Mouse (Mus musculus): ENCODE data around the gene Tha1. TPM values are rescaled to one million over a fixed set of nuclear protein-coding genes. Genes with fewer than 3 reads are reported as not detected.
A peak's percentile ranks its signal among the peaks of the same experiment; 100 is the strongest.

Gene Tha1
- total and polyA plus RNA-seq, 3 experiments = 9.2 to 14.6 (median 9.3) TPM

GRCm38 (mm10) chr11:117888168-117888852 is 15.0 kb upstream of the Tha1 start:
- TF ChIP-seq EP300 (IDR thresholded peaks at IDR 0.05; ENCODE audit: insufficient read depth, low read depth, low read length) (no peak), POLR2A (IDR thresholded peaks at IDR 0.05; ENCODE audit: insufficient read depth, low read depth, low read length) (no peak), CTCF (IDR thresholded peaks at IDR 0.05) (no peak)
- WGBS = 67% methylated on average over 20 of the region's 20 CpGs
- no peak for DNase-seq
- intact Hi-C loops (cut with DNase I) = no loop called here
- no peak overlapping the region for H3K27ac ChIP-seq
- no peaks in the 10 kb centered on the region for H3K36me3 ChIP-seq (ENCODE audit: control insufficient read depth, insufficient read depth, low read length)
- no peak overlapping the region for H3K9ac ChIP-seq (ENCODE audit: low read depth, low read length)
- H3K27me3 ChIP-seq (ENCODE audit: control insufficient read depth, insufficient read depth, low read length) = peaks cover 1% of the 10 kb centered on the region; the same call in 1 of the 2 replicates
- no peaks in the 10 kb centered on the region; the same call in 1 of the 2 replicates for H3K4me1 ChIP-seq (ENCODE audit: control insufficient read depth, insufficient read depth, low read length)
- H3K4me3 ChIP-seq = no peak overlapping the region
- no peaks in the 10 kb centered on the region for H3K79me2 ChIP-seq (replicated peaks; ENCODE audit: control insufficient read depth, insufficient read depth, low read length)

- Histone ChIP-seq H3K27me3 (ENCODE audit: control insufficient read depth, insufficient read depth, low read length) (peaks cover 1% of the 10 kb centered on the region; the same call in 1 of the 2 replicates), H3K4me3 (no peak overlapping the region), H3K79me2 (replicated peaks; ENCODE audit: control insufficient read depth, insufficient read depth, low read length) (no peaks in the 10 kb centered on the region), H3K27ac (no peak overlapping the region), H3K9ac (ENCODE audit: low read depth, low read length) (no peak overlapping the region), H3K4me1 (ENCODE audit: control insufficient read depth, insufficient read depth, low read length) (peaks cover 7% of the 10 kb centered on the region), H3K36me3 (ENCODE audit: control insufficient read depth, insufficient read depth, low read length) (no peaks in the 10 kb centered on the region)
- intact Hi-C loops (cut with DNase I) = no loop called here
- TF ChIP-seq CTCF (IDR thresholded peaks at IDR 0.05) (no peak), EP300 (IDR thresholded peaks at IDR 0.05; ENCODE audit: insufficient read depth, low read depth, low read length) (no peak), POLR2A (IDR thresholded peaks at IDR 0.05; ENCODE audit: insufficient read depth, low read depth, low read length) (no peak)
- 50% methylated on average over 5 of the region's 5 CpGs for WGBS
- no peak for DNase-seq
Observed at GRCm38 (mm10) chr11:117886000-117886399, 12.7 kb upstream of the Tha1 start.

GRCm38 (mm10) chr11:117882208-117882607 is 8.9 kb upstream of the Tha1 start:
- Histone ChIP-seq H3K9ac (ENCODE audit: low read depth, low read length) (no peak overlapping the region), H3K27me3 (ENCODE audit: control insufficient read depth, insufficient read depth, low read length) (no peaks in the 10 kb centered on the region), H3K4me3 (no peak overlapping the region), H3K27ac (no peak overlapping the region), H3K4me1 (ENCODE audit: control insufficient read depth, insufficient read depth, low read length) (peaks cover 11% of the 10 kb centered on the region), H3K79me2 (replicated peaks; ENCODE audit: control insufficient read depth, insufficient read depth, low read length) (no peaks in the 10 kb centered on the region), H3K36me3 (ENCODE audit: control insufficient read depth, insufficient read depth, low read length) (no peaks in the 10 kb centered on the region)
- no peak for DNase-seq
- WGBS = 72% methylated on average over 1 of the region's 1 CpGs
- intact Hi-C loops (cut with DNase I) = no loop called here
- TF ChIP-seq EP300 (IDR thresholded peaks at IDR 0.05; ENCODE audit: insufficient read depth, low read depth, low read length) (no peak), CTCF (IDR thresholded peaks at IDR 0.05) (no peak), POLR2A (IDR thresholded peaks at IDR 0.05; ENCODE audit: insufficient read depth, low read depth, low read length) (no peak)

GRCm38 (mm10) chr11:117881787-117882186 is 8.5 kb upstream of the Tha1 start:
- H3K79me2 ChIP-seq (replicated peaks; ENCODE audit: control insufficient read depth, insufficient read depth, low read length) = no peaks in the 10 kb centered on the region
- H3K4me3 ChIP-seq = no peak overlapping the region
- TF ChIP-seq CTCF (IDR thresholded peaks at IDR 0.05) = no peak
- no peak for TF ChIP-seq POLR2A (IDR thresholded peaks at IDR 0.05; ENCODE audit: insufficient read depth, low read depth, low read length)
- no peak for TF ChIP-seq EP300 (IDR thresholded peaks at IDR 0.05; ENCODE audit: insufficient read depth, low read depth, low read length)
- H3K9ac ChIP-seq (ENCODE audit: low read depth, low read length) = no peak overlapping the region
- H3K27me3 ChIP-seq (ENCODE audit: control insufficient read depth, insufficient read depth, low read length) = no peaks in the 10 kb centered on the region
- H3K4me1 ChIP-seq (ENCODE audit: control insufficient read depth, insufficient read depth, low read length) = peaks cover 11% of the 10 kb centered on the region
- intact Hi-C loops (cut with DNase I) = no loop called here
- H3K36me3 ChIP-seq (ENCODE audit: control insufficient read depth, insufficient read depth, low read length) = no peaks in the 10 kb centered on the region
- H3K27ac ChIP-seq = no peak overlapping the region
- WGBS = 18% methylated on average over 8 of the region's 8 CpGs
- peak; percentile 42 to 54 for DNase-seq

- H3K36me3 ChIP-seq (ENCODE audit: control insufficient read depth, insufficient read depth, low read length) = no peaks in the 10 kb centered on the region
- TF ChIP-seq CTCF (IDR thresholded peaks at IDR 0.05) (no peak), EP300 (IDR thresholded peaks at IDR 0.05; ENCODE audit: insufficient read depth, low read depth, low read length) (no peak), POLR2A (IDR thresholded peaks at IDR 0.05; ENCODE audit: insufficient read depth, low read depth, low read length) (no peak)
- no peaks in the 10 kb centered on the region for H3K79me2 ChIP-seq (replicated peaks; ENCODE audit: control insufficient read depth, insufficient read depth, low read length)
- no peak overlapping the region for H3K9ac ChIP-seq (ENCODE audit: low read depth, low read length)
- peaks cover 11% of the 10 kb centered on the region for H3K4me1 ChIP-seq (ENCODE audit: control insufficient read depth, insufficient read depth, low read length)
- 76% methylated on average over 6 of the region's 6 CpGs for WGBS
- H3K27me3 ChIP-seq (ENCODE audit: control insufficient read depth, insufficient read depth, low read length) = no peaks in the 10 kb centered on the region
- no peak for DNase-seq
- H3K27ac ChIP-seq = no peak overlapping the region
- intact Hi-C loops (cut with DNase I) = no loop called here
- no peak overlapping the region for H3K4me3 ChIP-seq
Observed at GRCm38 (mm10) chr11:117880977-117881358, 7.7 kb upstream of the Tha1 start.

- Histone ChIP-seq H3K27ac (no peak overlapping the region), H3K79me2 (replicated peaks; ENCODE audit: control insufficient read depth, insufficient read depth, low read length) (no peaks in the 10 kb centered on the region), H3K4me1 (ENCODE audit: control insufficient read depth, insufficient read depth, low read length) (peaks cover 11% of the 10 kb centered on the region), H3K9ac (ENCODE audit: low read depth, low read length) (no peak overlapping the region), H3K4me3 (no peak overlapping the region), H3K36me3 (ENCODE audit: control insufficient read depth, insufficient read depth, low read length) (no peaks in the 10 kb centered on the region), H3K27me3 (ENCODE audit: control insufficient read depth, insufficient read depth, low read length) (no peaks in the 10 kb centered on the region)
- intact Hi-C loops (cut with DNase I) = no loop called here
- no peak for DNase-seq
- WGBS = 85% methylated on average over 9 of the region's 9 CpGs
- TF ChIP-seq CTCF (IDR thresholded peaks at IDR 0.05) (no peak), EP300 (IDR thresholded peaks at IDR 0.05; ENCODE audit: insufficient read depth, low read depth, low read length) (no peak), POLR2A (IDR thresholded peaks at IDR 0.05; ENCODE audit: insufficient read depth, low read depth, low read length) (no peak)
Observed at GRCm38 (mm10) chr11:117880336-117880976, 7.2 kb upstream of the Tha1 start.

All from heart, adult 2 months (tissue).